Mouse (Mus musculus): ENCODE data around the gene Tmbim1.

- TF ChIP-seq GATA1 (IDR thresholded peaks at IDR 0.05; ENCODE audit: borderline replicate concordance, low read length) (no peak), FLI1 (IDR thresholded peaks at IDR 0.05; ENCODE audit: low read length) (no peak)
Observed at GRCm38 (mm10) chr1:74298157-74298750, 7.2 kb downstream of the Tmbim1 start.

All from megakaryocyte, embryonic 14.5 days (primary cell).